Mouse (Mus musculus) forebrain, postnatal 0 days (tissue): ENCODE results near the gene Paxip1. TPM values are rescaled to one million over a fixed set of nuclear protein-coding genes. Genes with fewer than 3 reads are reported as not detected.

Source experiments
- ATAC-seq: fragments of 200-750 bp; cut with Nextera tagmentation; 2 replicates; pipeline ENCODE4 v1.8.0; 2017; ENCODE audit warnings: mild to moderate bottlenecking, moderate library complexity
- DNase-seq: peaks from one replicate; pipeline ENCODE4 v3.0.0-alpha.2; 2015
- H3K27ac ChIP-seq: fragments of 300-500 bp; sonication (generic); 2 replicates; pipeline ENCODE4 v1.5.1; 2014; ENCODE audit warnings: low read depth, mild to moderate bottlenecking, antibody characterized with exemption, low read length, moderate library complexity, mixed read lengths
- H3K27me3 ChIP-seq: fragments of 300-500 bp; sonication (generic); 2 replicates; pipeline ENCODE4 v1.6.1; 2014; ENCODE audit warnings: mild to moderate bottlenecking, low read length, mixed read lengths; ENCODE audit not compliant: insufficient read depth
- H3K36me3 ChIP-seq: fragments of 300-500 bp; sonication (generic); 2 replicates; pipeline ENCODE4 v1.6.1; 2014; ENCODE audit warnings: mild to moderate bottlenecking, moderate library complexity; ENCODE audit not compliant: insufficient read depth
- H3K4me1 ChIP-seq: fragments of 300-500 bp; sonication (generic); 2 replicates; pipeline ENCODE4 v1.6.1; 2014; ENCODE audit warnings: antibody characterized with exemption; ENCODE audit not compliant: insufficient read depth
- H3K4me2 ChIP-seq: fragments of 300-500 bp; sonication (generic); 2 replicates; pipeline ENCODE4 v1.6.1; 2014; ENCODE audit warnings: low read depth, mild to moderate bottlenecking, moderate library complexity
- H3K4me3 ChIP-seq: fragments of 300-500 bp; sonication (generic); 2 replicates; pipeline ENCODE4 v1.5.1; 2014; ENCODE audit warnings: low read depth, low read length, mixed read lengths
- H3K9ac ChIP-seq: fragments of 300-500 bp; sonication (generic); 2 replicates; pipeline ENCODE4 v1.6.1; 2014; ENCODE audit warnings: mild to moderate bottlenecking
- H3K9me3 ChIP-seq: fragments of 300-500 bp; sonication (generic); 2 replicates; pipeline ENCODE4 v1.6.1; 2016; ENCODE audit warnings: low read length
- CTCF ChIP-seq: sonication (generic); IDR thresholded peaks from 2 replicates; pipeline ENCODE4 v1.5.1; 2016; ENCODE audit warnings: antibody characterized with exemption, control low read depth, low read depth
- WGBS: fragments of 180-500 bp; shearing (Covaris S2); extraction: QIAGEN DNeasy Blood & Tissue Kit; methylation state at CpG from one replicate; pipeline ENCODE4 v1.1.7; 2014; 5-methylcytosine and 5-hydroxymethylcytosine counted together
- polyA plus RNA-seq: library from polyadenylated mRNA; unstranded; fragments of >200 nt; fragmentation: Nextera tagmentation; extraction: Ambion mirVana; gene quantifications from 2 replicates; pipeline ENCODE4 v1.2.1, GENCODE M21; 2015
- total RNA-seq: library from RNA; depleted of rRNA; stranded (reverse); fragments of >200 nt; gene quantifications from 2 replicates; pipeline ENCODE4 v1.2.3, GENCODE M21; 2014; rRNA removed

Paxip1 gene
- total and polyA plus RNA-seq, 2 experiments from 2014 or later = 21.3 to 28.1 TPM

DNA sequence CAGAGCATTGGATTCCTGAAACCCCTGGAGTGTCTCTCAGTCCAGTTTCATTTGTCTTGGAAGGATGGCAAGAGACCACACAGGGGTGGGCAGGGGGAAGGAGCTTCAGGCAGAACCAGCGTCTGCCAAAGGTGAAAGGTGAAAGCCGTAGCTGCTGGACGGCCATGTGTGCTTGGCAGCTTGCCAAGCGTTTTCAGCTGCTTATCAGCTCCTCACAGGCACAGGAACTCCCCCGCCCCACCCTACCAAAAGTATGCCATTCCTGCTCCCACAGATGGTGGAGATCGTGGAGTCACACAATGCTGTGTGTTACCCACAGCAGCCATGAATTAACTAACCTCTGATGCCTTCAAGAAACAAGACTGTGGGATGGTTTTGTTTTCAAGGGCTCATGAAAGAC is 83.3 kb downstream of the Paxip1 start:
- no peak for TF ChIP-seq CTCF
- WGBS = 34% methylated on average over 6 of the region's 6 CpGs
- DNase-seq = no peak

DNA sequence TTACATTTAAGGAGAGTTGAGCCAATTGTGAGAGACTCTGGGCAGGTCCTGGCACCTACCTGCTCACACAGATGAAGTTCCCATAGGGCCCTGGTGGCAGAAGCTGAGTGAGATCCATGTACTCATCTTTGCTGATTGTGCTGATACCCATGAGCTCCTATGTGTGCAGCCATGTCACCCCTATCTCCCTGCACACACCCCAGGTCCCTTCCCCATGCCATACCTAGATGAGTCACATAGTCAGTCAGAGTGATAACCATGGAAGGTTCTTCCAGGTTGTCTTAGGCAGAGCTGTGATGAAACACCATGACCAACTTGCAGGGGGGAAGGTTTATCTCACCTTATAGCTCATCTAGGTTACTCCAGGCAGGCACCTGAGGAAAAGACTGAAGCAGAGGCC is 84.2 kb downstream of the Paxip1 start:
- H3K4me2 ChIP-seq = no peak overlapping the region
- no peaks in the 10 kb centered on the region for H3K27me3 ChIP-seq
- no peak overlapping the region for H3K4me3 ChIP-seq
- peaks cover 13% of the 10 kb centered on the region; the same call in 1 of the 2 replicates for H3K36me3 ChIP-seq
- no peak overlapping the region for H3K9ac ChIP-seq
- H3K4me1 ChIP-seq = no peaks in the 10 kb centered on the region
- DNase-seq (no peak), ATAC-seq (no peak)
- no peak for TF ChIP-seq CTCF
- no peak overlapping the region for H3K27ac ChIP-seq
- H3K9me3 ChIP-seq = no peaks in the 10 kb centered on the region

More for the DNA sequence above, 83.3 kb downstream of the Paxip1 start:
- no peaks in the 10 kb centered on the region for H3K4me1 ChIP-seq
- no peak for ATAC-seq
- H3K27me3 ChIP-seq = no peaks in the 10 kb centered on the region
- H3K27ac ChIP-seq = no peak overlapping the region
- no peak overlapping the region for H3K9ac ChIP-seq
- no peaks in the 10 kb centered on the region for H3K9me3 ChIP-seq
- peaks cover 13% of the 10 kb centered on the region; the same call in 1 of the 2 replicates for H3K36me3 ChIP-seq
- H3K4me3 ChIP-seq = no peak overlapping the region
- no peak overlapping the region for H3K4me2 ChIP-seq

DNA sequence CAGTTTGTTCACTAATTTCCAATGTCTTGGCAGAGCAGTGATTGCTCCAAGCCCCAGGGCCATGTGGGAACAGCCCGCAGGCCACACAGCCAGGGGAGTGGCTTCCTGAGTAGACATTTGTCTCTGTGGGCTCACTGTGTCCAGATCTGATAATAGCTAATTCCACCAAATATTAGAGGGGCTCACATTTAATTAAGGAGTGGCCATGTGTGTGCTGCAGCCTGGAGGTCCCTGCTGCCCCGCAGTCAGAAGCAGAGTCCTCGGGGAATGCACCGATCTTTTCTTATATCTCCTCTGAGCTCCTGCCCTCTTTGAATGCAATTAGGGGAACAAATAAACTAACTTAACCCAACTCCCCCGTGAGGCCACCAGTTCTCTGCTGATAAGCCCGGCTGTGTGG is 84.9 kb downstream of the Paxip1 start:
- ATAC-seq (no peak), DNase-seq (no peak)
- Histone ChIP-seq H3K27me3 (no peaks in the 10 kb centered on the region), H3K27ac (no peak overlapping the region), H3K4me1 (no peaks in the 10 kb centered on the region), H3K36me3 (peaks cover 13% of the 10 kb centered on the region; the same call in 1 of the 2 replicates), H3K9ac (no peak overlapping the region), H3K4me3 (no peak overlapping the region), H3K9me3 (no peaks in the 10 kb centered on the region), H3K4me2 (no peak overlapping the region)
- TF ChIP-seq CTCF = no peak
- WGBS = 51% methylated on average over 6 of the region's 6 CpGs

DNA sequence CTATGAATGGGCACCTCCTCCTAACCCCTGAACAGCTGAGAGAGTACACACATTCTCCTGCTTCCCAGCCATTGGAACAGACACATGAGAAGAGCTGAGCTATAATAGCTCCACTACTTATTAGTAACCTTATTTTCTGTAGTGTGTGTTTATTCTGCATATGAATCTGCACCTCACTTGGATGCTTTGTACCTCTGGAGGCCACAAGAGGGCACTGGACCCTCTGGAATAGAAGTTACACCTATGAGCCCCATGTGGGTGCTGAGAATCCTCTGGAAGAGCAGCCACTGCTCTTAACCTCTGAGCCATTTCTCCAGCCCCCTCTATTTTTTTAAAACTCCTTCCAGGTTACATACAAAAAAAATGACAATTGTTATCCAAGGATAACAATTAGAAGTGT is 86.5 kb downstream of the Paxip1 start:
- Histone ChIP-seq H3K9ac (no peak overlapping the region), H3K27ac (no peak overlapping the region)
- ATAC-seq = no peak

DNA sequence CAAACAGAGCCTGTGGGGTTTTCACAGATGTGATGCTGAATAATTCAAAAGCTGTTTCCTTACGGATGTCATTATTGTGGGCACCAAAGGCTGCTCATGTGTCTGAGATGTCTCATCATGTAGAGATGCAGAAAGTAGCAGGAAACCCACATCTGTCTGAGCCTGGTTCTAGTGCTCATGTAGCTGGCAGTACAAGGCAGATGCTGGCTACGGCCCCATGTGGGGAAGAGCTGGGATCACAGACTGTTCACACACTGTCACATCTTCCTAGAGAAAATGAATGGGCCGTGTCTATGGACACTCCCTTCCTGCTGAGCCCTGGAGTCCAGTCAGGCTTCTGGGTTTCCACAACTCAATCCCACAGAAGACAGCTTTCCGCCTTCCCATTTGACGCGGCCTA is 89.0 kb downstream of the Paxip1 start:
- H3K27ac ChIP-seq = no peak overlapping the region
- WGBS = 80% methylated on average over 6 of the region's 6 CpGs
- H3K9me3 ChIP-seq = no peaks in the 10 kb centered on the region

More for the DNA sequence above, 86.5 kb downstream of the Paxip1 start:
- H3K4me2 ChIP-seq = no peak overlapping the region
- no peaks in the 10 kb centered on the region for H3K9me3 ChIP-seq
- DNase-seq = no peak
- TF ChIP-seq CTCF = peak; percentile 11; the same call in 1 of the 2 replicates
- no peaks in the 10 kb centered on the region for H3K4me1 ChIP-seq
- no peaks in the 10 kb centered on the region for H3K27me3 ChIP-seq
- H3K4me3 ChIP-seq = no peak overlapping the region
- peaks cover 8% of the 10 kb centered on the region; the same call in 1 of the 2 replicates for H3K36me3 ChIP-seq

More for the DNA sequence above, 89.0 kb downstream of the Paxip1 start:
- Histone ChIP-seq H3K9ac (no peak overlapping the region), H3K4me1 (no peaks in the 10 kb centered on the region), H3K27me3 (no peaks in the 10 kb centered on the region), H3K4me2 (no peak overlapping the region), H3K4me3 (no peak overlapping the region), H3K36me3 (peaks cover 2% of the 10 kb centered on the region; the same call in 1 of the 2 replicates)
- no peak for ATAC-seq
- no peak for TF ChIP-seq CTCF
- no peak for DNase-seq

Other genes with a start within 250 kb of the Paxip1 start
- gene Htr5a, start 50.5 kb upstream of the Paxip1 start, total RNA-seq = 5.8 and 7.6 TPM in 2 replicates
- 0.86 and 1.2 TPM in 2 replicates for gene Htr5a, start 50.5 kb upstream of the Paxip1 start, polyA plus RNA-seq